Mouse (Mus musculus) brain, embryonic 14.5 days (tissue): ENCODE results near the gene Lhx4. TPM values are rescaled to one million over a fixed set of nuclear protein-coding genes. Genes with fewer than 3 reads are reported as not detected.

Experiments
- DNase-seq: peaks from one replicate; pipeline ENCODE4 v3.0.0-alpha.2; 2011; ENCODE audit warnings: low read depth
- CTCF ChIP-seq: fragments of 200-500 bp; IDR thresholded peaks from 2 replicates; pipeline ENCODE4 v1.5.1; 2012; ENCODE audit warnings: inconsistent platforms, mild to moderate bottlenecking, moderate library complexity, borderline replicate concordance; ENCODE audit not compliant: insufficient read depth, insufficient read length; ENCODE audit errors: extremely low read depth
- POLR2A ChIP-seq: fragments of 200-500 bp; IDR thresholded peaks from 2 replicates; pipeline ENCODE4 v1.6.1; 2012; ENCODE audit warnings: mild to moderate bottlenecking, inconsistent platforms, borderline replicate concordance; ENCODE audit not compliant: poor library complexity, insufficient read depth, insufficient read length, severe bottlenecking; ENCODE audit errors: extremely low read depth
- polyA plus RNA-seq: library from polyadenylated mRNA; depleted of rRNA; stranded (reverse); fragments of >200 nt; gene quantifications from 2 replicates; pipeline ENCODE4 v1.2.3, GENCODE M21; 2012

The Lhx4 gene
- polyA plus RNA-seq, 1 experiment, result 2.7 TPM

DNA sequence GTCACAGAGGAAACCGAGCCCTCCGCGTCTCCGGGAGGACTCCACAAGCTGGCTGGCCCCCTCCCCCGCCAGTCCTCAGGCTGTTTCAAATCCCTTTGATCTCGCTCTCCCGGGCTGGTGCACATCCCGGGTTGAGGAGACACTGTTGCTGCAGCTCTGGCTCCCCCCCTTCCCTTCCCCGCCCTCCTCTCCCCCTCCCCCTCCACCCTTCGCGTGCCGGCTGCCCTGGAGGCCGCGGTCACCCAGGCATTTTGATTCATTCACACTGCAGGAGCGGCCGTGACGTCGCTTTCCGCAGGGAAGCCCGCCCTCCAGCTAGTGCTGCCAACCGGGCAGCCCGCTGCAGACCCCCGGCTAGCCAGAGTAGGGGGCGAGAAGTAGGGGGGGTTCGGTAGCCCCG is 9.5 kb downstream of the Lhx4 start:
- TF ChIP-seq CTCF (no peak), POLR2A (no peak)
- peak; percentile 65 for DNase-seq

- no peak for DNase-seq
- TF ChIP-seq CTCF (no peak), POLR2A (no peak)
Measured at GRCm38 (mm10) chr1:155741378-155741945, 10.0 kb downstream of the Lhx4 start.

DNA sequence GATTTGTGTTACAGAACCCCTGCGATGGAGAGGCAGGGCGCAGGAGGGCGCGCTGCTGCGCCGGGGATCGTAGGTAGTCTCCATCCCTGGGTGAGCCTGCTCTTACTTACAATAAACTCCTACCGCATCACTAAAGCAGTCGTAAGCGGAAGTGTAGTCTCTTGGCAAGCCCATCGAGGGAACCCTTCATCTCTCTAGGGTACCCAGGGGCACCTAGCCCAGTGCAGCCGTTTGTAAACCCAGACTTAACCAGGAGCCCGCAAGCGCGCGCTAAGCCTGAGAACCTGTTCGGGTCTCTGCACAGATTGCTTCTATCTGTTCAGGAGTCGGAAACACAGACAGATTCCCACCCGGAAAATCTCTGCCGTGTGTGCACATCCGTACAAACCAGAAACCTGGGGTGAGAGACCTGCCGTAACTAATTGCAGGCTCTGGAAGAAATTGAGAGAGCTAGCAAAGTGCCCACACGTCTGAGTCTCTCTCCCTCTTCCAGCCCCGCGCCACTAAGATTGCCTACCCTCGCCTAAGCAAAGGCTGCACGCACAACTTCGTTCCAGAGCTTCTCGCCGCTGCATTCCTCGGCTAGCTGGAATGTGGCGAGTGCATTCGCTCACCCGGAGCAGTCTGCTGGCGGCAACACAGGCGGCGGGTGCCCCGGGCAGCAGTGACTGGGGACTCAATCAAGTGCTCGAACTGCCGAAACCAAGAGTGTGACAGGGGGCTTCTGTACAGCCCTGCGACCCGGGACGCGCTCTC is 10.7 kb downstream of the Lhx4 start:
- peak; percentile 70 for DNase-seq
- TF ChIP-seq POLR2A, result no peak
- TF ChIP-seq CTCF, result no peak

- DNase-seq, result peak; percentile 17
- no peak for TF ChIP-seq POLR2A
- no peak for TF ChIP-seq CTCF
Measured at GRCm38 (mm10) chr1:155737809-155738383, 13.6 kb downstream of the Lhx4 start.

GRCm38 (mm10) chr1:155737017-155737808 is 14.3 kb downstream of the Lhx4 start:
- DNase-seq, result peak; percentile 24
- TF ChIP-seq POLR2A, result no peak
- TF ChIP-seq CTCF, result no peak

- TF ChIP-seq POLR2A (no peak), CTCF (no peak)
- DNase-seq, result peak; percentile 18
Measured at GRCm38 (mm10) chr1:155736096-155736825, 15.2 kb downstream of the Lhx4 start.

GRCm38 (mm10) chr1:155731156-155731555 is 20.3 kb downstream of the Lhx4 start:
- TF ChIP-seq POLR2A (no peak), CTCF (no peak)
- DNase-seq, result no peak

DNA sequence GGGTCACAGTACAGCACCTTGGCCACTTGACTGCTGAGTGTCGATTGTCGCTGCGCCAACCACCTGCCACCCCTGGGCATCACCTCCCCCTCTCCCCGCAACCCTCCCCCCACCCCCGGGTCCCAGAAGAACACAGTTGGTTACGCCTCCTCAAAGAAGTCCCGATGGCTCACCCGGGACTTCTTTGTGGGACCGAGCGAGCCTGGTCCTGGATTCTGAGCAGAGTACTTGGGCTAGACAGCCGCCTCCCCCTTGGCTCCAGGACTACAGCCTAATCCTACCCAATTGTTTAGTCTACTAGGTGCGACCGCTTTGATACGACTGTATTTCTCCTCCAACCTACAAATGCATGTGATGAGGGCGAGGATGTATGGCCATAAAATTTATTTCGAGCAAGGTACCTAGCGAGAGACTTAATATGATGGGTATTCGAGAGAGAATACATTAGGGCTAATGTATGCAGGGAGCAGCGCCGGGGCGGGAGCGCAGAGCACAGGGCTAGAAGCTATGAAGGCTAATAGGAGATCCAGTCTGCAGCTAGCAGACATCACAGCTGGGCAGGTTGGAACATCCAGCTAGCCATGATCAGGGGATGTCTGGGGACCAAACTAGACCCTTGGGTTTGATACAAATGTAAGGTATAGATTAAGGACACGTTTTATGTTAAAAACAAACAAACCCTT is 22.2 kb downstream of the Lhx4 start:
- no peak for TF ChIP-seq POLR2A
- TF ChIP-seq CTCF, result no peak
- no peak for DNase-seq

GRCm38 (mm10) chr1:155727830-155728229 is 23.7 kb downstream of the Lhx4 start:
- TF ChIP-seq POLR2A (no peak), CTCF (no peak)
- no peak for DNase-seq

DNA sequence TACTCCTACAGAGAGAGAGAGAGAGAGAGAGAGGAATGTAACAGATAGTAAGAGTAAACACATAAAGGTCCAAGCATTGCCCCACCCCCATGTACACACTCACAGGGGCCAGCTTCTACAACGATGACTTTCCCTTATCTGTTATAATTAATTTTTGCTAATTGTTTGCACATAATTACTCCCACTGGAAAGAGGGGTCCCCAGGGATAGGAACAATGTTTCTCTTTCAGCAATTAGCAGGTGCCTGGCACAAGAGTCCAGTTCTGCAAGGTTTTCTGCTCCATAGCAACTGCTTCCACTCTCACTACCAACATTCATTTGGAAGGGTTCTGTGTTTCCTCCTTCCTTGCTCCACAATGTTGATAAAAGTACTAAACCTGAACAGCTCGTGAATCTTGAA is 25.6 kb downstream of the Lhx4 start:
- no peak for TF ChIP-seq CTCF
- no peak for TF ChIP-seq POLR2A
- no peak for DNase-seq

DNA sequence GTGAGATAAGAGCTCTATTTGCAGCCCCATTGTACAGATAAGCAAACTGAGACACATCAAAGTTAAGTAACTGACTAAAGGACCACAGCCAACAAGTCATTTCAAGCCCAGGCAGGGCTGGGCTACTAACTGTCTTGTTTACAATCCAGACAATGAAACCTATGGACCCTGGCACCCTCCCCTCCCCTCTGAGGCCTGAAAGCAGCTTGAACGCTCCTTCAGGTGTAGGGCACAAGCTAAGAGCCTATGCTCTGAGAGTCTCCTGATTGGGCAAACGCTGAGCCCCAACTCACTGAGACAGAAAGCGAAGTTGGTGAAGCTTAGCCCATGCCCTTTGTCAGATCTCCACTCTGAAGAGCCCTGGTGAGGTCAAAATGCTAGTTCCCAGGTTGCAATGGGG is 27.2 kb downstream of the Lhx4 start:
- TF ChIP-seq POLR2A (no peak), CTCF (no peak)
- DNase-seq, result no peak
